Mouse (Mus musculus): ENCODE measurements at regions not wholly inside any gene's neighbourhood (a gene's known extent, or its start where the extent isn't known, plus 50 kb on each side); places are given as distances from the start of the nearest gene placed in this dataset.

GRCm38 (mm10) chr12:39934877-39935276 is 102.9 kb downstream of the Arl4a start:
- Histone ChIP-seq H3K36me3 (ENCODE audit: control insufficient read depth, insufficient read depth, low read length) (no peaks in the 10 kb centered on the region), H3K27ac (ENCODE audit: low read length) (no peak overlapping the region), H3K9me3 (ENCODE audit: control insufficient read depth, low read depth, low read length) (no peaks in the 10 kb centered on the region), H3K4me2 (replicated peaks; ENCODE audit: low read depth, low read length) (no peak overlapping the region), H3K4me3 (ENCODE audit: low read depth, low read length) (no peak overlapping the region), H3K9ac (replicated peaks; ENCODE audit: low read depth, low read length) (no peak overlapping the region), H3K4me1 (ENCODE audit: control insufficient read depth, insufficient read depth, low read length) (no peaks in the 10 kb centered on the region), H3K27me3 (ENCODE audit: control insufficient read depth, insufficient read depth, low read length) (no peaks in the 10 kb centered on the region)
- no peak for ATAC-seq (ENCODE audit: insufficient number of reproducible peaks, insufficient read depth, low FRiP score, low read depth)
- WGBS = 57% methylated on average over 4 of the region's 4 CpGs

DNA sequence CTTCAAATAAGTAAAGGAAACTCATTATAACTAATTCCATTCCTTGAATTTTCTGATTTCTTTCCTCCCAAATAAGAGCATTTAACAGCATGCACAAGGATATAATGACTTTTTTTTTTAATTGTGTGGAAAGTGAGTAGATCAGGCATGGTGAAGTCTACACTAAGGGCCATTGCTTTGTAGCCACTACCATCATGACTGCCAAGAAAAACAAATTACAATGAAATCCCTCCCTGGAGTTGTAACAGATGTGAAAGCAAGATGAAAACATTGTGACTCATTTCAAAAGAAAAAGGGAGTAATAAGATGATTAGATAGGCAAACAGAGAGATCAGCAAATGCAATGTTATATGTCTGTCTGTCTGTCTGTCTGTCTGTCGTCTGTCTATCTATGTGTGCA is 106.6 kb downstream of the Arl4a start:
- Histone ChIP-seq H3K4me3 (ENCODE audit: low read depth, low read length) (no peak overlapping the region), H3K27ac (ENCODE audit: low read length) (no peak overlapping the region), H3K27me3 (ENCODE audit: control insufficient read depth, insufficient read depth, low read length) (no peaks in the 10 kb centered on the region), H3K4me2 (replicated peaks; ENCODE audit: low read depth, low read length) (no peak overlapping the region), H3K9me3 (ENCODE audit: control insufficient read depth, low read depth, low read length) (no peaks in the 10 kb centered on the region), H3K9ac (replicated peaks; ENCODE audit: low read depth, low read length) (no peak overlapping the region), H3K36me3 (ENCODE audit: control insufficient read depth, insufficient read depth, low read length) (no peaks in the 10 kb centered on the region), H3K4me1 (ENCODE audit: control insufficient read depth, insufficient read depth, low read length) (no peaks in the 10 kb centered on the region)
- no peak for ATAC-seq (ENCODE audit: insufficient number of reproducible peaks, insufficient read depth, low FRiP score, low read depth)
- 78% methylated on average over 1 of the region's 1 CpGs for WGBS

DNA sequence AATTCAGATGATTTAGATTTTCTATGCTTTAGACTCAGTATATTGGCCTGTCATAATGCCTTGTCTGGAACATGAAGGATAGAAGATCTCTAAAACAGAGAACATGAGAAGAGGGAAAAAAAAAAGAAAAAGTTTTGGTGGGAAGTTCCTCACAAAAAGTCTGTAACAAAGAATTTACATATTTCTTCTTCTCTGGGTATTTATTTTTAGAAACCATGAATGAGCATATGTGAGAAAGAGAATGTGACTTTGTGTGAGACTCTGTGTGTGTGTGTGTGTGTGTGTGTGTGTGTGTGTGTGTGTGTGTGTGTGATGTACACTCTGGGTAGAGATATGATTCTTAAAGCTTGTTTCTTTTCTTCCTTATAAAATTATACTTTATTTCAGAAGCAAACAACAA is 109.9 kb downstream of the Arl4a start:
- H3K27me3 ChIP-seq (ENCODE audit: control insufficient read depth, insufficient read depth, low read length) = no peaks in the 10 kb centered on the region
- no peak overlapping the region for H3K4me2 ChIP-seq (replicated peaks; ENCODE audit: low read depth, low read length)
- no peak overlapping the region for H3K27ac ChIP-seq (ENCODE audit: low read length)
- no peaks in the 10 kb centered on the region for H3K4me1 ChIP-seq (ENCODE audit: control insufficient read depth, insufficient read depth, low read length)
- no peaks in the 10 kb centered on the region for H3K9me3 ChIP-seq (ENCODE audit: control insufficient read depth, low read depth, low read length)
- H3K4me3 ChIP-seq (ENCODE audit: low read depth, low read length) = no peak overlapping the region
- no peaks in the 10 kb centered on the region for H3K36me3 ChIP-seq (ENCODE audit: control insufficient read depth, insufficient read depth, low read length)
- no peak overlapping the region for H3K9ac ChIP-seq (replicated peaks; ENCODE audit: low read depth, low read length)
- ATAC-seq (ENCODE audit: insufficient number of reproducible peaks, insufficient read depth, low FRiP score, low read depth) = no peak

GRCm38 (mm10) chr12:39927014-39927413 is 110.8 kb downstream of the Arl4a start:
- Histone ChIP-seq H3K36me3 (ENCODE audit: control insufficient read depth, insufficient read depth, low read length) (no peaks in the 10 kb centered on the region), H3K4me3 (ENCODE audit: low read depth, low read length) (no peak overlapping the region), H3K9ac (replicated peaks; ENCODE audit: low read depth, low read length) (no peak overlapping the region), H3K27ac (ENCODE audit: low read length) (no peak overlapping the region), H3K27me3 (ENCODE audit: control insufficient read depth, insufficient read depth, low read length) (no peaks in the 10 kb centered on the region), H3K4me1 (ENCODE audit: control insufficient read depth, insufficient read depth, low read length) (no peaks in the 10 kb centered on the region), H3K4me2 (replicated peaks; ENCODE audit: low read depth, low read length) (no peak overlapping the region), H3K9me3 (ENCODE audit: control insufficient read depth, low read depth, low read length) (no peaks in the 10 kb centered on the region)
- no peak for ATAC-seq (ENCODE audit: insufficient number of reproducible peaks, insufficient read depth, low FRiP score, low read depth)
- WGBS = 86% methylated on average over 8 of the region's 8 CpGs

- no peaks in the 10 kb centered on the region for H3K27me3 ChIP-seq (ENCODE audit: control insufficient read depth, insufficient read depth, low read length)
Observed at GRCm38 (mm10) chr12:39921481-39921880, 116.3 kb downstream of the Arl4a start.

GRCm38 (mm10) chr12:39920466-39920913 is 117.3 kb downstream of the Arl4a start:
- H3K4me2 ChIP-seq (replicated peaks; ENCODE audit: low read depth, low read length) = no peak overlapping the region
- H3K4me3 ChIP-seq (ENCODE audit: low read depth, low read length) = no peak overlapping the region
- H3K27ac ChIP-seq (ENCODE audit: low read length) = no peak overlapping the region
- H3K36me3 ChIP-seq (ENCODE audit: control insufficient read depth, insufficient read depth, low read length) = no peaks in the 10 kb centered on the region
- 13% methylated on average over 8 of the region's 8 CpGs for WGBS
- no peaks in the 10 kb centered on the region for H3K27me3 ChIP-seq (ENCODE audit: control insufficient read depth, insufficient read depth, low read length)
- no peak overlapping the region for H3K9ac ChIP-seq (replicated peaks; ENCODE audit: low read depth, low read length)
- ATAC-seq (ENCODE audit: insufficient number of reproducible peaks, insufficient read depth, low FRiP score, low read depth) = peak; percentile 42; the same call in 1 of the 2 replicates
- no peaks in the 10 kb centered on the region for H3K4me1 ChIP-seq (ENCODE audit: control insufficient read depth, insufficient read depth, low read length)
- no peaks in the 10 kb centered on the region for H3K9me3 ChIP-seq (ENCODE audit: control insufficient read depth, low read depth, low read length)

More at GRCm38 (mm10) chr12:39921481-39921880, 116.3 kb downstream of the Arl4a start:
- H3K9me3 ChIP-seq (ENCODE audit: control insufficient read depth, low read depth, low read length) = no peaks in the 10 kb centered on the region
- H3K27ac ChIP-seq (ENCODE audit: low read length) = no peak overlapping the region
- 83% methylated on average over 3 of the region's 3 CpGs for WGBS
- H3K36me3 ChIP-seq (ENCODE audit: control insufficient read depth, insufficient read depth, low read length) = no peaks in the 10 kb centered on the region
- no peak for ATAC-seq (ENCODE audit: insufficient number of reproducible peaks, insufficient read depth, low FRiP score, low read depth)
- no peak overlapping the region for H3K9ac ChIP-seq (replicated peaks; ENCODE audit: low read depth, low read length)
- H3K4me2 ChIP-seq (replicated peaks; ENCODE audit: low read depth, low read length) = no peak overlapping the region
- H3K4me1 ChIP-seq (ENCODE audit: control insufficient read depth, insufficient read depth, low read length) = no peaks in the 10 kb centered on the region
- no peak overlapping the region for H3K4me3 ChIP-seq (ENCODE audit: low read depth, low read length)

DNA sequence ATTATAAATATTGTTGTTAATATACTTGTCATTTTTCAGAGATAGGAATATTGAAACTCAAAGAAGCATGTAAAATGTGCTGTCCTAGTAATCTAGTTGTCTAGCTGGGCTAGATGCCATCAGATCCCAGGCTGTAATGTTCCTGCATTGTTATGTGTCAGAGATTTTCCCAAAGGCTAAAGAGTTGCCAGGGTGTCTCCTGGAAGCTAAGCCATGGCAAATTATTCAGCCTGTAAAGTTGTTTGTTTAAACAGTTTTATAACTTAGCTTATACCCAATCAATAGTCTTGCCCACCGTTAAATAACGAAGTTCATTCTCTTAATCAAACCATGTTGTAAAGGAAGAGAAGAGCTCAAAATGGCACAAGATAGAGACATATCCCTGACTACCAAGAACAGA is 117.9 kb downstream of the Arl4a start:
- 93% methylated on average over 2 of the region's 2 CpGs for WGBS
- Histone ChIP-seq H3K4me1 (ENCODE audit: control insufficient read depth, insufficient read depth, low read length) (no peaks in the 10 kb centered on the region), H3K36me3 (ENCODE audit: control insufficient read depth, insufficient read depth, low read length) (no peaks in the 10 kb centered on the region), H3K9me3 (ENCODE audit: control insufficient read depth, low read depth, low read length) (no peaks in the 10 kb centered on the region), H3K4me2 (replicated peaks; ENCODE audit: low read depth, low read length) (no peak overlapping the region), H3K27me3 (ENCODE audit: control insufficient read depth, insufficient read depth, low read length) (no peaks in the 10 kb centered on the region), H3K4me3 (ENCODE audit: low read depth, low read length) (no peak overlapping the region), H3K9ac (replicated peaks; ENCODE audit: low read depth, low read length) (no peak overlapping the region), H3K27ac (ENCODE audit: low read length) (no peak overlapping the region)
- no peak for ATAC-seq (ENCODE audit: insufficient number of reproducible peaks, insufficient read depth, low FRiP score, low read depth)

DNA sequence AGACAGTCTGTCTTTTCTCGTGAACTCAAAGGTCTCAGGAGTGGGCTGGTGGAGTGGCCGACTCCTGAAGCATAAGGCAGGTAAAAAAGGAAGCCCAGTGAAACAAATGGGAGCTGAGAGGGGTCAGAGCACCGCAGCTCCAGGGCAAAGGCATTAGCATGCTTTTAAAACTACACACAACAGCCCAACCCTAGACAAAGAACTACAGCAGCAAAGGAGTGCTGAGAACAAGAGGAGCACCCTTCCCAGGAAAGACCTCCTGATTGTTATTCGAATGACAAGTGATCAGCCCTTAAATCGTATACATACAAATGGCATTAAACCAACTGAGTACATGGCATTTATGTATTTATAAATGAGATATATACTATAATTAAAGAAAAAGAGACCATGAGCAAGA is 149.3 kb downstream of the Arl4a start:
- no peaks in the 10 kb centered on the region for H3K4me1 ChIP-seq (ENCODE audit: control insufficient read depth, insufficient read depth, low read length)
- no peaks in the 10 kb centered on the region for H3K9me3 ChIP-seq (ENCODE audit: control insufficient read depth, low read depth, low read length)
- H3K9ac ChIP-seq (replicated peaks; ENCODE audit: low read depth, low read length) = no peak overlapping the region
- no peak overlapping the region for H3K4me2 ChIP-seq (replicated peaks; ENCODE audit: low read depth, low read length)
- H3K27me3 ChIP-seq (ENCODE audit: control insufficient read depth, insufficient read depth, low read length) = no peaks in the 10 kb centered on the region
- H3K36me3 ChIP-seq (ENCODE audit: control insufficient read depth, insufficient read depth, low read length) = no peaks in the 10 kb centered on the region
- WGBS = 68% methylated on average over 5 of the region's 5 CpGs
- ATAC-seq (ENCODE audit: insufficient number of reproducible peaks, insufficient read depth, low FRiP score, low read depth) = no peak
- no peak overlapping the region for H3K4me3 ChIP-seq (ENCODE audit: low read depth, low read length)
- no peak overlapping the region for H3K27ac ChIP-seq (ENCODE audit: low read length)

- no peaks in the 10 kb centered on the region for H3K27me3 ChIP-seq (ENCODE audit: control insufficient read depth, insufficient read depth, low read length)
- H3K9me3 ChIP-seq (ENCODE audit: control insufficient read depth, low read depth, low read length) = no peaks in the 10 kb centered on the region
- no peak overlapping the region for H3K9ac ChIP-seq (replicated peaks; ENCODE audit: low read depth, low read length)
- no peak overlapping the region for H3K4me2 ChIP-seq (replicated peaks; ENCODE audit: low read depth, low read length)
- 77% methylated on average over 3 of the region's 3 CpGs for WGBS
- no peak overlapping the region for H3K4me3 ChIP-seq (ENCODE audit: low read depth, low read length)
- ATAC-seq (ENCODE audit: insufficient number of reproducible peaks, insufficient read depth, low FRiP score, low read depth) = no peak
- no peaks in the 10 kb centered on the region for H3K36me3 ChIP-seq (ENCODE audit: control insufficient read depth, insufficient read depth, low read length)
- no peaks in the 10 kb centered on the region for H3K4me1 ChIP-seq (ENCODE audit: control insufficient read depth, insufficient read depth, low read length)
- no peak overlapping the region for H3K27ac ChIP-seq (ENCODE audit: low read length)
Observed at GRCm38 (mm10) chr12:39885366-39885765, 152.5 kb downstream of the Arl4a start.

Data from stomach, embryonic 14.5 days (tissue).